Mouse (Mus musculus): ENCODE data around the gene Med12l. TPM values are rescaled to one million over a fixed set of nuclear protein-coding genes. Genes with fewer than 3 reads are reported as not detected.

The Med12l gene
- polyA plus RNA-seq, 1 experiment from 2014 or later: 3.9 TPM

DNA sequence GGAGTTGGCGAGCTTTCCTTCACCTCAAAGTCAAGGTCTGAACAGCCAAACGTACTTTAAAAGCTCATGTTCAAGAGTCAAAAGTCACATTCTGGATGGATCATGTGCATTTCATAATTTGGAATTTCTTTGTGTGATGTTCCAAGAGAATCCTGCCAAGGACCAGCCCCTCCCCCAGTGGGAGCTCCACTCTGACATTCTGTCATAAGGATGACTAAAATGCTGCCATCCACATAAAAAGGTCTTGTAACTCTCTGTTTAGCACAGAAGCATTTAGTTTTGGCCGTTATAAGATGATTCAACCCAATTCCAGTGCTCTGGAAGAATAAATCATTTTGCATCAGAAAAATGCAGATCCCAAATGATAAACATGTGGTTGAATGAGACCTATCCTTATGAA, 348.5 kb downstream of the Med12l start:
- WGBS: 91% methylated on average over 3 of the region's 3 CpGs
- Histone ChIP-seq H3K9ac (ENCODE audit: low read depth, low read length) (no peak overlapping the region), H3K27ac (ENCODE audit: low read depth, low read length) (no peak overlapping the region), H3K4me2 (ENCODE audit: low read length) (no peak overlapping the region), H3K9me3 (ENCODE audit: control insufficient read depth, low read length) (no peaks in the 10 kb centered on the region), H3K36me3 (ENCODE audit: control insufficient read depth, insufficient read depth, low read length) (no peaks in the 10 kb centered on the region), H3K4me3 (ENCODE audit: low read length) (no peak overlapping the region), H3K27me3 (replicated peaks; ENCODE audit: control insufficient read depth, insufficient read depth, low read length) (no peaks in the 10 kb centered on the region), H3K4me1 (ENCODE audit: control insufficient read depth, insufficient read depth, low read depth, low read length) (no peaks in the 10 kb centered on the region)
- no peak for ATAC-seq

DNA sequence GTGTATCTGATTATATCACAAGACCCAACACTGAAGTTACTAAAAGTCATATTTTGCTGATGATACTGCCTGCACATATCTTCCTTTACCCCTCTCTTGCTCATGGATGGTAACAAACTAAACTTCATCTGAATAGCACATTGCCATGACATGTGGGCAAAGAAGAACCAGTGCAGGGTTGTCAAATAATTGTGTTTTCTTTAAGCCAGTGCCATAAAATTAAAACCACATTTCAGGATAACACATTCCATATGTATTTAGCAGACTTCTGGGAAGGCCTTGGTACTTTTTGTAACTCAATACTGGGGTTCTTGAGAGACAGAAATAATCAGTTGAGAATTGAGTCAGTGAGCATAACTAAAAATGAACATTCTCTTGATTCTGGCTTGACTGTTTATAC, 354.5 kb downstream of the Med12l start:
- H3K27ac ChIP-seq (ENCODE audit: low read depth, low read length): no peak overlapping the region
- no peak overlapping the region for H3K9ac ChIP-seq (ENCODE audit: low read depth, low read length)
- no peak overlapping the region for H3K4me2 ChIP-seq (ENCODE audit: low read length)
- no peak overlapping the region for H3K4me3 ChIP-seq (ENCODE audit: low read length)
- no peaks in the 10 kb centered on the region for H3K9me3 ChIP-seq (ENCODE audit: control insufficient read depth, low read length)
- no peaks in the 10 kb centered on the region for H3K4me1 ChIP-seq (ENCODE audit: control insufficient read depth, insufficient read depth, low read depth, low read length)
- no peaks in the 10 kb centered on the region for H3K27me3 ChIP-seq (replicated peaks; ENCODE audit: control insufficient read depth, insufficient read depth, low read length)
- no peak for ATAC-seq
- H3K36me3 ChIP-seq (ENCODE audit: control insufficient read depth, insufficient read depth, low read length): no peaks in the 10 kb centered on the region

DNA sequence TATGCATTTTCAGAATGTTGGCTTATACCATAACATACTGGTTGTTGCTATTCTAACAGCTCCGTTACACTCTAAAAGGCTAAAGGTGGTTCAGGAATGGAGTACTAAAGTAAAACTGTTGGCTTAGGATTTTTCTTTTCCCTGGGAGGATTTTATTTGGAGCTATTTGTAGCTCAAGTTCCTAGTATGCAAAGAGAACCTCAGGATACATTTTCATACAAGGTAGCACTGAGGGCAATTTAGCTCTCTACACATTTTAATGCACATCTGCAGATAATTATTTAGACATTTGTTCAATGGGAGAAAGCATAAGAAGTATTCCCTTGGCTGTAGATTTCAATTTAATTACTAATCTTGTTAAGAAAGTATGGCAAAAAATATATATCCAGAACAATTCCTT, 356.3 kb downstream of the Med12l start:
- Histone ChIP-seq H3K9ac (ENCODE audit: low read depth, low read length) (no peak overlapping the region), H3K27me3 (replicated peaks; ENCODE audit: control insufficient read depth, insufficient read depth, low read length) (no peaks in the 10 kb centered on the region), H3K4me3 (ENCODE audit: low read length) (no peak overlapping the region), H3K4me2 (ENCODE audit: low read length) (no peak overlapping the region), H3K27ac (ENCODE audit: low read depth, low read length) (no peak overlapping the region), H3K9me3 (ENCODE audit: control insufficient read depth, low read length) (no peaks in the 10 kb centered on the region), H3K36me3 (ENCODE audit: control insufficient read depth, insufficient read depth, low read length) (no peaks in the 10 kb centered on the region), H3K4me1 (ENCODE audit: control insufficient read depth, insufficient read depth, low read depth, low read length) (no peaks in the 10 kb centered on the region)
- ATAC-seq: no peak
- 89% methylated on average over 1 of the region's 1 CpGs for WGBS

Other genes starting within 250 kb of the Med12l start
- 0.12 and 0.21 TPM in 2 replicates for gene Mindy4b-ps, start 183.5 kb upstream of the Med12l start, polyA plus RNA-seq (2015; fragmentation: Nextera tagmentation; extraction: Ambion mirVana)
- 2.6 and 4.0 TPM in 2 replicates for gene Clrn1, start 120.5 kb upstream of the Med12l start, polyA plus RNA-seq (2015; fragmentation: Nextera tagmentation; extraction: Ambion mirVana)
- 0.91 and 1.0 TPM in 2 replicates for gene Gpr171, start 96.0 kb downstream of the Med12l start, polyA plus RNA-seq (2015; fragmentation: Nextera tagmentation; extraction: Ambion mirVana)
- gene P2ry14, start 147.8 kb downstream of the Med12l start, polyA plus RNA-seq (2015; fragmentation: Nextera tagmentation; extraction: Ambion mirVana): 5.0 and 5.9 TPM in 2 replicates
- gene Gpr87, start 189.3 kb downstream of the Med12l start, polyA plus RNA-seq (2015; fragmentation: Nextera tagmentation; extraction: Ambion mirVana): 0.18 TPM in 1 of 2 replicates, not detected in the other
- 1.9 and 2.3 TPM in 2 replicates for gene P2ry13, start 205.1 kb downstream of the Med12l start, polyA plus RNA-seq (2015; fragmentation: Nextera tagmentation; extraction: Ambion mirVana)

Measured in hindbrain, embryonic 16.5 days (tissue).